Mouse (Mus musculus): ENCODE measurements at regions not wholly inside any gene's neighbourhood (a gene's known extent, or its start where the extent isn't known, plus 50 kb on each side); places are given as distances from the start of the nearest gene placed in this dataset.

- no peaks in the 10 kb centered on the region for H3K36me3 ChIP-seq (ENCODE audit: control insufficient read depth, insufficient read depth, low read length, poor library complexity, severe bottlenecking)
- H3K27me3 ChIP-seq (ENCODE audit: control insufficient read depth, insufficient read depth, low read length, poor library complexity, severe bottlenecking), result no peaks in the 10 kb centered on the region
- DNase-seq (ENCODE audit: low read depth, low spot score), result no peak
These were observed 68.0 kb upstream of the Nap1l1 start for GRCm38 (mm10) chr10:111405071-111405470.

GRCm38 (mm10) chr10:111408887-111409286, 64.1 kb upstream of the Nap1l1 start:
- Histone ChIP-seq H3K27me3 (ENCODE audit: control insufficient read depth, insufficient read depth, low read length, poor library complexity, severe bottlenecking) (no peaks in the 10 kb centered on the region), H3K36me3 (ENCODE audit: control insufficient read depth, insufficient read depth, low read length, poor library complexity, severe bottlenecking) (no peaks in the 10 kb centered on the region)
- DNase-seq (ENCODE audit: low read depth, low spot score), result no peak

DNA sequence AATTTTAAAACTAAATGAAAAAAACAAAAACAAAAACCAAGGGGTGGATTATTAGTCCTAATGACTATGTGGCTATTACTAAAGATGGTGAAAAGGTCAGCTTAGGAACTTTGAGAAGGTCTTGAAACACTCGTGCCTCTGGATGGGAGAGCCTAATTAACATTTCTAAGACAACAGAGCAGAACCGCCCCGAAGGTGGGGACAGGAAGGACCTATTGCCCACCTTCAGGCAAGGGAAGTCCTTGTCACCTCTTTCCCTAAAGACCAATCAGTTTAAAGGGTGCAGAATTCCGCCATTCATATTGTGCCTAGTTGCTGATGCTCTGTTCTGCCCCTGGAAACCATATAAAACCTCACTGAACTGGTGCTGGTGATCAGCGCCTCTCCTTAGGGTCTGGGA, 63.5 kb upstream of the Nap1l1 start:
- Histone ChIP-seq H3K36me3 (ENCODE audit: control insufficient read depth, insufficient read depth, low read length, poor library complexity, severe bottlenecking) (no peaks in the 10 kb centered on the region), H3K27me3 (ENCODE audit: control insufficient read depth, insufficient read depth, low read length, poor library complexity, severe bottlenecking) (no peaks in the 10 kb centered on the region)
- DNase-seq (ENCODE audit: low read depth, low spot score), result no peak

GRCm38 (mm10) chr10:111410121-111410520, 62.9 kb upstream of the Nap1l1 start:
- Histone ChIP-seq H3K36me3 (ENCODE audit: control insufficient read depth, insufficient read depth, low read length, poor library complexity, severe bottlenecking) (no peaks in the 10 kb centered on the region), H3K27me3 (ENCODE audit: control insufficient read depth, insufficient read depth, low read length, poor library complexity, severe bottlenecking) (no peaks in the 10 kb centered on the region)
- DNase-seq (ENCODE audit: low read depth, low spot score), result no peak

DNA sequence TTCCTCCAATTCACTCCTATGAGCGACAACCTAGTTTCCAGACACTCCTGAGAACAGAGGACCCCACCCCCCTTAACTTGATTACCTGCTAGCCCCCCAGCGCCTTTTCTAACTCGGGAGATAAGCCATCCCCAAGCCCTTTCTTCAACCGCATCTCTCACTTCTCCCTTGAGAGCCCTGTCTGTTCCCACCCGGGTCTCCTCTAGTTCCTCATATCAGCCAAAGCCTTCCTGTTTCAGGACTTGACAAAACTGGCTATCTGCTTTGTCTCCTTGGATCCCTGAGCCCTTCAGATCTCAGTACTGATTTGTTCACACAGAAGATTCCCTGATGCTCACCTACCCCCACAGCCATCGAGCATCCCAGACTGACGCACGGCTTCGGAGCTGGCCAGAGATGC, 61.5 kb upstream of the Nap1l1 start:
- DNase-seq (ENCODE audit: low read depth, low spot score), result no peak
- Histone ChIP-seq H3K27me3 (ENCODE audit: control insufficient read depth, insufficient read depth, low read length, poor library complexity, severe bottlenecking) (no peaks in the 10 kb centered on the region), H3K36me3 (ENCODE audit: control insufficient read depth, insufficient read depth, low read length, poor library complexity, severe bottlenecking) (no peaks in the 10 kb centered on the region)

DNA sequence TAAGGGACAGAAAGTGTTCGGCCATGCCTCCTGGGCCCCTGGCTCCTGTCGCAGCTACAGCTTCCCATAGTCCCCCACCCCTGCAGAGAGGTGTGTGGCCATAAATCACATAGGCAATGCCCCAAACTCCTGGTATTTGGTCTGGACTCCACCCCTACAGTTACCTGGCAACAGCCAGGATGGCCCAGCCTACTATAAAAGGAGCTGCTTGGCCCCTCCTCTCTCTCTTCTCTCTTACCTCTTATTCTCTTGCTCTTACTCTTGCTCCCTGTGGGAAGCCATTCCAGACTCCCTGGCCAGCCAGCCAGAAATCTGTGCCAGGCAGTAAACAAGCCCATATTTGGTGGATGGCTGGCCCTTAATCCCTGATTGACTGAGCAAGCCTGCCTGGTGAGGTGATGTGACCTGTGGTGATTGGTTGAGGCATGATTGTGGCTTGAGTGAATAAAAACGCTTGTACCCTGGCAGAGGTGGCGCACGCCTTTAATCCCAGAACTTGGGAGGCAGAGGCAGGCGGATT, 56.4 kb upstream of the Nap1l1 start:
- no peaks in the 10 kb centered on the region for H3K36me3 ChIP-seq (ENCODE audit: control insufficient read depth, insufficient read depth, low read length, poor library complexity, severe bottlenecking)
- DNase-seq (ENCODE audit: low read depth, low spot score), result no peak
- no peaks in the 10 kb centered on the region for H3K27me3 ChIP-seq (ENCODE audit: control insufficient read depth, insufficient read depth, low read length, poor library complexity, severe bottlenecking)

DNA sequence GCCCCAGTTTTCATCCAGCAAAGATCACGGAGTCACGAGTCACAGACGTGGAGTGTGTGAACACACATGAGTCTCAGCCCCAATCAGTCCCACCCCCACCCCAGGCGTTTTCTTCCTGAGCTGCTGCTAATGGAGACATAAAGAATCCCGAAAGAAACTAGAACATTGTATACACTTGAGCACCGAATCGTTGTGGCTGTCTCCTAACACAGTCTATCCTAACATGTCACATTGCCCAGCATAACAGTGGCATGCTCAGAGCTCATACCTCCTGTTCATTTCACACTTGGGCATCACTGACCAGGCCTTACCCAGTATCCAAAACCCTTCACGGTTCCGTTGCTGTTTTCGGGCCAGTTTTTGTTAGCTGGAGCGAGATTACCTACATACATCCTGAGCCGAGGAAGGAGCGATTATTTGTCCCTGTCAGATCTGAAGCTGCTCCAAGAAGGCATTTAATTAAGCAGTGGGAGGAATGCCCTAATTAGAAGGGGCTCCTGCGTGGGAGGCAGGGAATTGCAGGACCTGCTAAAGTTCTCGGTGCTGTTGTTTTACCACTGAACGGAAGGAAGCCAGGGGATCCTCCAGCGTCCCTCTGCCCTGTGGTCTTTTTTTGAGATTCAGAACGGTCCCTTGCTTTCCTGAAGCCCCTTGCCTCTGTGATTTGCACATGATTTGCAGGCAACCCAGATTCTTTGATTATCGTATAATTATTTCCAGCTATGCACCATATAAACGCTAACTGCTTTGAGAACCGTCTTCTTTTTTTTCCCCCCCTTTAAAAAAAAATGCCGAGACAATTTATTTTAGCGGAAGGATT, 53.4 kb upstream of the Nap1l1 start:
- no peak for DNase-seq (ENCODE audit: low read depth, low spot score)
- no peaks in the 10 kb centered on the region for H3K36me3 ChIP-seq (ENCODE audit: control insufficient read depth, insufficient read depth, low read length, poor library complexity, severe bottlenecking)
- H3K27me3 ChIP-seq (ENCODE audit: control insufficient read depth, insufficient read depth, low read length, poor library complexity, severe bottlenecking), result no peaks in the 10 kb centered on the region

DNA sequence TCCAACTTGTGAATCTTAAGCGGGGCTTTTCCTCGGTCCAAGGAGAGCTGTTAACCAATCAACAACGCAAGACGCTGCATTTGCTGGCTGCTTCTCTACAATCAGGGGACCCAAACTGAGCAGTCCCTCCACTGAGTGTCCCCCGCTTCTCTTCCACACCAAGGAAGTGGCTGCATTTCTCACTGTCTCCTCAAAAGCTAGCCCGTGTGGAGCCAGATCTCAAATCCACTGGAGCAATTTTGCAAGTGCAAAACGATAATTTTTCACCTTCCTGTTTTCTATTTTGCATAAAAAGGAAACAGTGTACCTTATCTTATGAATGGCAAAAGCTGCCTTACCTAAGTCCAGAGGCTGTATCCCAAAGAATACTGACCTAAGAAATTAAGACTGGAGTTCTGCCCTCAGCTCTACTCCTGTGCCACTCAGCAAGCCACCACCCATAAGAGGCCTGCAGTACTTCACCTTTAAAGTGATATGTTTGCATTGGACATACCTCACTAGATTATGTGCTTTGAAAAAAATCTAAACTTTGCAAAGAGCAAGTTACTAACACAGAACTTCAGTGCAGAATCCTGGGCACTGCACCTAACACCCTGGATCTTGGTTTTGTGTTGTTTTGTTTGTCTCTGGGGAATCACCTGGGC, 52.7 kb upstream of the Nap1l1 start:
- Histone ChIP-seq H3K27me3 (ENCODE audit: control insufficient read depth, insufficient read depth, low read length, poor library complexity, severe bottlenecking) (no peaks in the 10 kb centered on the region), H3K36me3 (ENCODE audit: control insufficient read depth, insufficient read depth, low read length, poor library complexity, severe bottlenecking) (no peaks in the 10 kb centered on the region)
- no peak for DNase-seq (ENCODE audit: low read depth, low spot score)

- peak; percentile 19 for DNase-seq (ENCODE audit: low read depth, low spot score)
- Histone ChIP-seq H3K36me3 (ENCODE audit: control insufficient read depth, insufficient read depth, low read length, poor library complexity, severe bottlenecking) (no peaks in the 10 kb centered on the region), H3K27me3 (ENCODE audit: control insufficient read depth, insufficient read depth, low read length, poor library complexity, severe bottlenecking) (no peaks in the 10 kb centered on the region)
These were observed 51.0 kb upstream of the Nap1l1 start for GRCm38 (mm10) chr10:111422057-111422456.

DNA sequence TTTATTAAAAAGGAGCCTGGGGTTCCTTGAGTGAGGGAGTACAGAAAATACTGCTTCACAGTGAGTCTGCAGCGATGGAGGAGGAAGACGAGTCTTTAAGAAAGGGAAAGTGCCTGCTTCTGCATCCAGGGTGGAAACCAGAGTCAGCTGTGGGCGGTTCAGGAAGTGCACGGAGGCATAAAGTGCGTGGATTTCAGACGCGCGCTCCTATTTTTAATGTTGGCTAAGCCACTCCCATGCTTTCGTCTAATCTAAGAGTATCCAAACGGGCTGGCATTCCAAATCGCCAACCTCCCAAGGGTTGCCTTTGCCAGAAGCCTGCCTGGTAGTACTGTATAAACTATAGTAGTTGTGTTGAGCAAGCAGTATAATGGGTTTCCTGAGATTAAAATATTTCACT, 50.4 kb upstream of the Nap1l1 start:
- peak; percentile 55 for DNase-seq (ENCODE audit: low read depth, low spot score)
- H3K27me3 ChIP-seq (ENCODE audit: control insufficient read depth, insufficient read depth, low read length, poor library complexity, severe bottlenecking), result no peaks in the 10 kb centered on the region
- no peaks in the 10 kb centered on the region for H3K36me3 ChIP-seq (ENCODE audit: control insufficient read depth, insufficient read depth, low read length, poor library complexity, severe bottlenecking)
